Mouse (Mus musculus) liver, embryonic 12.5 days (tissue): ENCODE measurements around the gene Gm5346. TPM values are rescaled to one million over a fixed set of nuclear protein-coding genes. Genes with fewer than 3 reads are reported as not detected.
"Not testable (repeated sequence)": the region's sequence is repeated elsewhere in the genome, so short reads cannot be mapped to it uniquely, and the experiment has no call there.

Experiments
- ATAC-seq: fragments of 200-750 bp; cut with Nextera tagmentation; 2 replicates; pipeline ENCODE4 v1.8.0; 2017; ENCODE audit warnings: moderate number of reproducible peaks, mild to moderate bottlenecking, moderate library complexity
- H3K27ac ChIP-seq: fragments of 300-500 bp; sonication (generic); 2 replicates; pipeline ENCODE4 v1.5.1; 2016; ENCODE audit warnings: mild to moderate bottlenecking
- H3K27me3 ChIP-seq: fragments of 300-500 bp; sonication (generic); replicated peaks from 2 replicates; pipeline ENCODE4 v1.6.1; 2016; ENCODE audit warnings: mild to moderate bottlenecking, moderate library complexity
- H3K36me3 ChIP-seq: fragments of 300-500 bp; sonication (generic); 2 replicates; pipeline ENCODE4 v1.6.1; 2016; ENCODE audit warnings: mild to moderate bottlenecking, moderate library complexity
- H3K4me1 ChIP-seq: fragments of 300-500 bp; sonication (generic); 2 replicates; pipeline ENCODE4 v1.6.1; 2016
- H3K4me2 ChIP-seq: fragments of 300-500 bp; sonication (generic); 2 replicates; pipeline ENCODE4 v1.6.1; 2016; ENCODE audit warnings: mild to moderate bottlenecking, moderate library complexity
- H3K4me3 ChIP-seq: fragments of 300-500 bp; sonication (generic); 2 replicates; pipeline ENCODE4 v1.5.1; 2016; ENCODE audit warnings: mild to moderate bottlenecking, moderate library complexity
- H3K9ac ChIP-seq: fragments of 300-500 bp; sonication (generic); 2 replicates; pipeline ENCODE4 v1.6.1; 2016; ENCODE audit warnings: mild to moderate bottlenecking, moderate library complexity
- H3K9me3 ChIP-seq: fragments of 300-500 bp; sonication (generic); replicated peaks from 2 replicates; pipeline ENCODE4 v1.6.1; 2016; ENCODE audit warnings: mild to moderate bottlenecking, moderate library complexity
- WGBS: fragments of 180-500 bp; shearing (Covaris S2); methylation state at CpG from one replicate; pipeline ENCODE4 v1.1.7; 2016; ENCODE audit not compliant: insufficient replicate concordance; 5-methylcytosine and 5-hydroxymethylcytosine counted together
- polyA plus RNA-seq: library from polyadenylated mRNA; unstranded; fragments of >200 nt; fragmentation: Nextera tagmentation; extraction: Ambion mirVana; gene quantifications from 2 replicates; pipeline ENCODE4 v1.2.1, GENCODE M21; 2016

Gm5346 gene
- not detected in 2 replicates for polyA plus RNA-seq

DNA sequence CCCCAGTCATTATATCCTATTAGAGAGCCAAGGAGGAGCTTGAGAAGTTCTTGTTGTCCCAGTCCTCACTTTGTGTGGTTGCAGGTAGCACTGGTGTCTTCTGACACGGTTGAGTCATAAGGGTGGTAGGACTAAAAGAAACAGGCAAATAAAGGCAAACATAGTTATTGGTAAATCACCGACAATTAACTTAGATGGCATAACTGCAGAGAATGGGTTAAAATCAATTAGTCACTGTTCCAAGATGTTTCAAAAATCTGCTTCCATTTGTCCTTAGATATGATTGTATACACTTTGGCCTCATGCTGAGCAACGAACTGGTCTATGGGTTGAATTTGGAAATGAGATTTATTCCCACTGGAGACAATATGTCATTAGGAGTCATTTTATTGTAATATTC is at the start of gene Gm5346:
Gene Gm5346, minus strand, starts transcription at position 101 of the 400 bp plus-strand sequence.
- H3K4me1 ChIP-seq = no peaks in the 10 kb centered on the region
- no peak for ATAC-seq
- H3K4me3 ChIP-seq = no peak within 1 kb of the TSS
- no peak within 1 kb of the TSS for H3K27ac ChIP-seq
- WGBS = 69% methylated on average over 3 of the region's 3 CpGs
- no peaks in the 10 kb centered on the region for H3K9me3 ChIP-seq
- no peak within 1 kb of the TSS for H3K4me2 ChIP-seq
- H3K36me3 ChIP-seq = no peaks in the 10 kb centered on the region
- H3K27me3 ChIP-seq = no peaks in the 10 kb centered on the region
- no peak within 1 kb of the TSS for H3K9ac ChIP-seq

DNA sequence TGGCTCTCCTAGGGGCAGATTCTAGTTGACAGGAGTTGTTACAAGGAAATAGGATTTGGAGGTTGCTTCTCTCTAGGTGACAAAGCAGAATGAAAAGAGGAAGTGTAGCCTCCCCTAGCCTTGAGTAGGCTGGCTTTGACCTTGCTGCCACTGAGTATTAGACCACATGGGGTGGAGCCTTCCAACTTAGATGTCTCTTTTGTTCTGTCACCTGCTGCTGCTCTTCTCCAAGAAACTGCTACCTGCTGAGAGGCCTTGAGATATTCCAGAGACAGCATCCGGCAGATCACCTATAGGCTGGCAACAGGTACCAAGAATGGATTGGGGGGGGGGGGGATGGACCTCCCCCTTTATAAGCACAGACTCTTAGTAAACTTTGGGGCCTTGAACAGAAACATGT is 11.0 kb downstream of the Gm5346 start:
- Histone ChIP-seq H3K4me3 (no peak overlapping the region), H3K27me3 (no peaks in the 10 kb centered on the region), H3K9me3 (no peaks in the 10 kb centered on the region), H3K36me3 (no peaks in the 10 kb centered on the region), H3K4me1 (no peaks in the 10 kb centered on the region), H3K4me2 (no peak overlapping the region), H3K9ac (no peak overlapping the region), H3K27ac (no peak overlapping the region)
- WGBS = 75% methylated on average over 1 of the region's 1 CpGs
- no peak for ATAC-seq

DNA sequence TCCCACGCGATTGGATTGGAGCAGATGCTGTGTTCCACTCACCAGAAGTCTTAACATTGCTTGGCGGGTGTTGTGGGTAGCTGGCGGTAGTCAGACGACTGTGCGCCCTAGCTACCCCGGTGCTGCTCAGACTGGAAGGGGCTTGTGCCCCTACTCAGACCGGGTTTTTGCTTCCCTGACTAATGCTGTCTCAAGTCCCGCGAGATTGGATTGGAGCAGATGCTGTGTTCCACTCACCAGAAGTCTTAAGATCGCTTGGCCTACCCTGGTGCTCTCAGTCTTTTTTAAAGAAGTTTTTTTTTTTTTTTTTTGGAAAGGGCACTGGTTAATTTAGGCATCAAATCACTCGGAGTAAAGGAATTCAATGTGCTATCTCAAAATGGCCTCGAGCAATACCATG is 23.4 kb downstream of the Gm5346 start:
- WGBS = 61% methylated on average over 13 of the region's 13 CpGs
- H3K27ac ChIP-seq, H3K4me1 ChIP-seq, H3K27me3 ChIP-seq, H3K4me2 ChIP-seq, H3K4me3 ChIP-seq, H3K9me3 ChIP-seq, H3K9ac ChIP-seq, H3K36me3 ChIP-seq, ATAC-seq: not testable (repeated sequence)

DNA sequence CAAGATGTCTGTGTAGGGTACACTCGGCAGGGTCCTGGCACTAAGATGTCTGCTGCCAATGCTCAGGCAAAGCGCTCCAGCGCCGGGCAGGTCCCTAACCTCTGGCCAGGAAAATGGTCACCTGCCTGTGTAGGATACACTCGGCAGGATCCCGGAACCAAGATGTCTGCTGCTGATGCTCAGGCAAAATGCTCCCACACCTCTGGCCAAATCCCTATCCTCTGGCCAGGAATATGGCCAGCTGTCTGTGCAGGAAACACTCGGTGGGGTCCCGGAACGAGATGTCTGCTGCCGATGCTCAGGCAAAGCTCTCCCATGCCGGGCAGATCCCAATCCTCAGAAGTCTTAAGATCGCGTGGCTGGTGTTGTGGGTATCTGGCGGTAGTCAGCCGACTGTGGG is 23.9 kb downstream of the Gm5346 start:
- H3K27ac ChIP-seq, H3K4me1 ChIP-seq, H3K36me3 ChIP-seq, H3K9ac ChIP-seq, H3K4me2 ChIP-seq, H3K9me3 ChIP-seq, H3K4me3 ChIP-seq, H3K27me3 ChIP-seq, ATAC-seq: not testable (repeated sequence)
- WGBS = 77% methylated on average over 15 of the region's 15 CpGs

DNA sequence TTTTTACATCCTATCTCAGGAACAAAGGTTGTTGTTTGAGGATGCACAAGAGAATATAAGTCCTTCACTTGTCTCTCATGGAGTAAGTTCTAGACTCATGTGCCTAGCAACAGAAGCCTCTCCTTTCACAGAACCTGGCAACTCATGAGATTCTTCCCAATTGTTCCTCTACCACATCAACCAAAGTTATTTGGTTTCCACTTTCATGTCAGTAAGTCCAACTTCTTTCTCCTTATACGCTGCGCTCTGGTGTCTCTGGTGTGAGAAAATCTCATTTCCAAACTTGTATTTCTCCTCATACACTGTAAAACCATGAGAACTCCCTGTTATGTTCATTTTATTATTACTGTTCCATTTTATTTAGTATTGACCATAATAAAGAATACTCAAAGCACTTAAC is 50.5 kb downstream of the Gm5346 start, which contains the start of gene Adam26a:
Gene Adam26a, minus strand, starts transcription at position 101 of the 400 bp plus-strand sequence.
- not testable (repeated sequence) for H3K36me3 ChIP-seq, H3K27me3 ChIP-seq, H3K4me3 ChIP-seq, H3K4me1 ChIP-seq, H3K9me3 ChIP-seq, H3K27ac ChIP-seq, H3K9ac ChIP-seq, ATAC-seq, H3K4me2 ChIP-seq
- WGBS = 81% methylated on average over 2 of the region's 2 CpGs

Other genes with a start within 250 kb of the Gm5346 start
- gene Adam26b, start 99.2 kb downstream of the Gm5346 start, polyA plus RNA-seq = not detected in 2 replicates
- gene Adam26a, start 50.6 kb downstream of the Gm5346 start, polyA plus RNA-seq = not detected in 2 replicates
- not detected in 2 replicates for gene Adam34, start 82.8 kb upstream of the Gm5346 start, polyA plus RNA-seq